Mouse (Mus musculus) telencephalon, adult 2 months (tissue): ENCODE data around the gene Gm16434.
"Not testable (repeated sequence)": the region's sequence is repeated elsewhere in the genome, so short reads cannot be mapped to it uniquely, and the experiment has no call there.

ENCODE experiments used
- DNase-seq: peaks from one replicate; pipeline ENCODE4 v3.0.0-alpha.2; 2011; ENCODE audit warnings: low read depth, low spot score

Gm16434 gene

GRCm38 (mm10) chr14:7194440-7194839 is at the start of gene Gm16434:
Gene Gm16434 (minus strand): TSS chr14:7194540.
- DNase-seq: not testable (repeated sequence)

DNA sequence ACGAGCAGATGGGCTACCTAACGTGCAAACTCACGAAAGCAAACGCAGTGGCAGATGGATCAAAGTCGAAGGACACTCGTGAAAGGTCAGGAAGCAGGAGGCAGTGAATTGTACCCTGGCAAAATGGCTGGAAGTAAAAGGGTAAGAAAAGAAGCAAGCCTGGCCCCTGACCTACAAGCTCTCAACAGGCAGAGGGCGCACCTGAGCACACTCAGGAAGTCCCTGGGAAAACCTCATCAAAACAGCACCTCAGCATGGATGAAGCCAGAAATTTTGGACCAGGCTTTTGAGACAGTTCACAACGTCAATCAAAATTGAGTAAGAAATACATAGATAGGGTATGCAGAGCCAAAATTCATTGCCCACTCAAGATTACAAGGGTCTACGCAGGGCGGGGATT is 49.2 kb upstream of the Gm16434 start:
- peak; percentile 2 for DNase-seq

GRCm38 (mm10) chr14:7200070-7200469 is 5.7 kb upstream of the Gm16434 start:
- DNase-seq: not testable (repeated sequence)

GRCm38 (mm10) chr14:7174483-7174971 is 19.8 kb downstream of the Gm16434 start, which contains the start of gene Gm3512:
Gene Gm3512 (minus strand): TSS chr14:7174533.
- DNase-seq: not testable (repeated sequence)
